Mouse (Mus musculus) cerebellum, postnatal 36 days (tissue): ENCODE data around the gene Ccl4.

ENCODE experiments used
- DNase-seq, 2 experiments: peaks; one replicate each; pipeline ENCODE4 v3.0.0; 2021 to 2022; ENCODE audit warnings: mixed read lengths in 2 of 2

Ccl4 gene

GRCm38 (mm10) chr11:83689918-83690317, 27.5 kb downstream of the Ccl4 start:
- no peak for DNase-seq

DNA sequence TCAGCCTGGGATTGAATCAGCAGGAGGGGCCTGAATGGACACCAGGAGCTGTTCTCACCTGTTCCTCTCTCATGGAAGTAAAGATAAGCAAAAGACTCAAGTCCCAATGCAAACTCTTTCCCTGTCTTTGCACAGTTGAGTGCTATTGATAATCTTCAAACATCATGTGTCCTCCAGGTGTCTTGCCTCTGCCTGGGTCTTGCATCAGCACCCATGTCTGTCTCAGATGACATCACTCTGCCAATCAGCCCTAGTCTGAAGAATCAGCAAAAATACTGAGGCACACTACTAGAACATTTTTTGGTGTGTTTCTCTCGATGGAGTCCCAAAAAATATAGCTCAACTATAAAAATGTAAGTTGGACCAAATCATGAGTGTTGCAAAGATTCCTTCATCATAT, 29.6 kb downstream of the Ccl4 start:
- DNase-seq = no peak

- no peak for DNase-seq
Observed at GRCm38 (mm10) chr11:83703705-83704104, 41.3 kb downstream of the Ccl4 start, which contains the start of gene Wfdc17. Gene Wfdc17, plus strand, starts transcription at chr11:83703991.

DNA sequence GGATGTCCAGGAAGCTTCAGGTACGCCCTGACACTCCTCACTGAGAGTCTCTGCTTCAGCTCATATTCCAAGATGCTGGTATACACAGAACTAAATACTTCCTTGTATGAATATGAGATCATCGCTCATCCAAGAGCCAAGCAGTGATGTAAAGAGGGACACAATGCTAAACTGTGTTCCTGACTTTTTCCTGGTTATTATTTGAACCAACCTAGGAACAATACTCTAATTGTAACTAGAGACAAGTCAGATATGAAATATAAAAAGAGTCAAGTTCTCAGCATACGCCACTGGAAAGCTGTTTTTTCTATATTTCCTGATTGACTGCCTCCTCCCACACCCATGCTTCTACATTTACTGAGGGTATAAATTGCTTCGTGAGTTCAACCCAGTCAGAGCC, 46.3 kb downstream of the Ccl4 start, which contains the start of gene Wfdc18:
Wfdc18 (plus strand) TSS at position 301 of the 400 bp plus-strand sequence.
- no peak for DNase-seq

DNA sequence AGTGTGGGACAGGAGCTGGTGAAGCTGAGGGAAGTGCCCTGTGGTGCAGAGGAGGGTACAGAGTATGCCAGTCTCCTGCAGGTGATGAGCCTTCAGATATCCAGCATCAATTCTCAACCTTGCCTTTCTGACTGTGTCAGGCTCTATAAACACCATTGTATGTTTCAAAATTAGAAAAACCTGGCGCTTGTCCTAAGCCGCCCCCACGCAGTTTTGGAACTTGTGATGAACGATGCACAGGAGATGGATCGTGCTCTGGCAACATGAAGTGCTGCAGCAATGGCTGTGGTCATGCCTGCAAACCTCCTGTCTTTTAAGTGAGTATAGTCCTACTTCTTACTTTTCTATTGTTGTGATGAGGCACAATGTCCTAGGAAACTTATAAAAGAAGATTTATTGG, 47.3 kb downstream of the Ccl4 start:
- no peak for DNase-seq

DNA sequence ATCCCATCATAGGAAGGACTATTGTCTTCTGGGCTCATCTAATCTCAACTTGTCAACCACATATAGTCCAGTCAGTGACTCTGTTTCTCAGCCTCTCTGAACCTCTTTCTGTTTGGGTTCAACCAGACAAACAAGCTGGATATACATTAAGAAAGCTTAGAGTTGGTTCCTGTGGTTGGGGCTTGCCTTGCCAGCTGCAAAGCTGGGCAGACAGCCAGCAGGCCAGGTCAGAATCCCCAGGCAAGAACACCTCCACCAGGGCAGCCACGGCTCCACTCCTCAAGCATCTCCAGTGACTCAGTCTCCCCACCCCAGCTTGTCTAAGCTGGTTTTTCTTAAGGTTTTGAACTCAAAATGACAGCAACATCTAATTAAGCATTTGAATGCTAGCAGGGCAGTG, 50.3 kb downstream of the Ccl4 start:
- no peak for DNase-seq

- no peak for DNase-seq
Observed at GRCm38 (mm10) chr11:83713925-83714324, 51.5 kb downstream of the Ccl4 start.
